Mouse (Mus musculus) heart, embryonic 16.5 days (tissue): ENCODE data around the gene Ddn. TPM values are rescaled to one million over a fixed set of nuclear protein-coding genes. Genes with fewer than 3 reads are reported as not detected.

Experiments
- ATAC-seq: fragments of 200-750 bp; cut with Nextera tagmentation; replicated peaks from 2 replicates; pipeline ENCODE4 v1.8.0; 2017; ENCODE audit warnings: moderate number of reproducible peaks; ENCODE audit not compliant: insufficient read depth, low FRiP score; ENCODE audit errors: extremely low read depth
- H3K27ac ChIP-seq: fragments of 300-500 bp; sonication (generic); 2 replicates; pipeline ENCODE4 v1.5.1; 2014; ENCODE audit warnings: mild to moderate bottlenecking, low read length, control low read depth, moderate library complexity
- H3K27me3 ChIP-seq: fragments of 300-500 bp; sonication (generic); 2 replicates; pipeline ENCODE4 v1.6.1; 2014; ENCODE audit warnings: low read length, mixed read lengths; ENCODE audit not compliant: control insufficient read depth, insufficient read depth
- H3K36me3 ChIP-seq: fragments of 300-500 bp; sonication (generic); 2 replicates; pipeline ENCODE4 v1.6.1; 2014; ENCODE audit not compliant: control insufficient read depth, insufficient read depth
- H3K4me1 ChIP-seq: fragments of 300-500 bp; sonication (generic); 2 replicates; pipeline ENCODE4 v1.6.1; 2014; ENCODE audit warnings: low read length, mixed read lengths; ENCODE audit not compliant: control insufficient read depth, insufficient read depth
- H3K4me2 ChIP-seq: fragments of 300-500 bp; sonication (generic); 2 replicates; pipeline ENCODE4 v1.6.1; 2014; ENCODE audit warnings: low read depth, mild to moderate bottlenecking, control low read depth, low read length
- H3K4me3 ChIP-seq: fragments of 300-500 bp; sonication (generic); 2 replicates; pipeline ENCODE4 v1.5.1; 2014; ENCODE audit warnings: mild to moderate bottlenecking, control low read depth, low read length
- H3K9ac ChIP-seq: fragments of 300-500 bp; sonication (generic); 2 replicates; pipeline ENCODE4 v1.6.1; 2014; ENCODE audit warnings: low read length, control low read depth
- H3K9me3 ChIP-seq: fragments of 300-500 bp; sonication (generic); replicated peaks from 2 replicates; pipeline ENCODE4 v1.6.1; 2016; ENCODE audit warnings: low read length; ENCODE audit not compliant: control insufficient read depth
- WGBS: fragments of 180-500 bp; shearing (Covaris S2); extraction: QIAGEN DNeasy Blood & Tissue Kit; methylation state at CpG from one replicate; pipeline ENCODE4 v1.1.7; 2014; 5-methylcytosine and 5-hydroxymethylcytosine counted together
- polyA plus RNA-seq: library from polyadenylated mRNA; unstranded; fragments of >200 nt; fragmentation: Nextera tagmentation; extraction: Ambion mirVana; gene quantifications from 2 replicates; pipeline ENCODE4 v1.2.1, GENCODE M21; 2015

Gene Ddn
- polyA plus RNA-seq, 1 experiment from 2014 or later: 0.32 TPM

DNA sequence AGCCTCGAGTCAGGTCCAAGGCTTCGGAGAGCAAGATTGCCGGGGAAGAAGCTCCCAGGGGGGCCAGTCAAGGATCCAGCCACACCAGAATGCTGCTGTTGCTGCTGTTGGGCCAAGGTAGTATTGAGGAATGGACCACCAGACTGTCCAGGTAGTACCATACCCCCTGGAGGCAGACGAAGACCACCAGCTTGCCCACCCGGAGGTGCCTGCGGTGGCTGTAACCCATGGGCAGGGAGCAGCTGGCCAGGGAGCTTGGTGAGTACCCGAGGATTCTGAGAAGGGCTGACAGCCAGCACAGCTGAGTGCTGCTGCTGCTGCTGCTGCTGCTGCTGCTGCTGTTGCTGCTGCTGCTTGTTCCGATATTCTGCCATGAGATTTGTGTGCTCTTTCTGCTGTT is 36.9 kb upstream of the Ddn start:
- Histone ChIP-seq H3K27me3 (no peaks in the 10 kb centered on the region), H3K9me3 (no peaks in the 10 kb centered on the region), H3K4me2 (no peak overlapping the region), H3K4me3 (no peak overlapping the region), H3K4me1 (no peaks in the 10 kb centered on the region), H3K36me3 (peaks cover 92% of the 10 kb centered on the region), H3K9ac (no peak overlapping the region), H3K27ac (no peak overlapping the region)
- no peak for ATAC-seq
- 91% methylated on average over 8 of the region's 8 CpGs for WGBS

DNA sequence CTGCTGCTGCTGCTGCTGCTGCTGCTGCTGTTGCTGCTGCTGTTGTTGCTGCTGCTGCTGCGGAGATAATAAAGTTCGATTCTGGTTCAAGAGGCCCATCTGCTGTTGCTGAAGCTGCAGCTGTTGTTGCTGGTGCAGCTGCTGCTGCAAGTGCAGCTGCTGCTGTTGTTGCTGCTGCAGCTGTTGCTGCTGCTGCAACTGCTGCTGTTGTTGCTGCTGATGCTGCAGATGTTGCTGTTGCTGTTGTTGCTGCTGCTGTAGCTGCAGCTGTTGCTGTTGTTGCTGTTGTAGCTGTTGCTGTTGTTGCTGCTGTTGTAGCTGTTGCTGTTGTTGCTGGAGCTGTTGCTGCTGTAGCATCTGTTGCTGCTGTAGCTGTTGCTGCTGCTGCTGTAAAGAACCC is 35.9 kb upstream of the Ddn start:
- Histone ChIP-seq H3K9me3 (no peaks in the 10 kb centered on the region), H3K36me3 (peaks cover 92% of the 10 kb centered on the region), H3K27ac (no peak overlapping the region), H3K4me2 (no peak overlapping the region), H3K9ac (no peak overlapping the region), H3K4me3 (no peak overlapping the region), H3K4me1 (no peaks in the 10 kb centered on the region), H3K27me3 (no peaks in the 10 kb centered on the region)
- no peak for ATAC-seq
- 86% methylated on average over 2 of the region's 2 CpGs for WGBS

DNA sequence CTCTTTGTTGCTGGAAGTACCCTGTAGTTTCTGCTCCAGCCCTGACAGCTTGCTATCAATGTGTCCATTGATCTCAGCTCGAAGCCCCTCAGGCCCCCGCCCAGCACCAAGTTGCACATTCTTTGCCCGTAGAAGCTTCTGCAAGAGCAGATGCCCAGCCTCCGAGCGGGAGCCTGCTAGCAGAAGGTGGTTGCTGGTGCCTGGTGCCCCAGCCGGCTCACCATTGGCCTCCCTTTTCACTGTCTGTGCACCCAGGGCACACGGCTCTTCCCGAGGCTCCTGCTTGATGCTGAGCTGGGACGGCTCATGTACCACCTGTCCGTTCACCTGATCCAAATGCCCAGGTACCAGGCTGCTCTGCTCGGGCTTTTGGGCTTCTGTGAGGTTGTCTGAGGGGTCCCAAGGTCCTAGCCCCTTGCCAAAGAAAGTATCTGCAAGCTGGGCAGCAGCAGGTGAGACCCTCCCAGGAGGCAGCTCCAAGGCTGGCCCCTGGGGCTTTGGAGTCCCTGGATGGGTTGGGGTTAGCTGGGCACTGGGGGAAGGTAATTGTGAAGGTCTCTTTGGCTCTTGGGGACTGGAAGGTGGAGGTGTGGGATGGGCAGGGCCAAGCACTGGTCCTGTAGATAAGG is 34.4 kb upstream of the Ddn start:
- WGBS: 89% methylated on average over 11 of the region's 11 CpGs

DNA sequence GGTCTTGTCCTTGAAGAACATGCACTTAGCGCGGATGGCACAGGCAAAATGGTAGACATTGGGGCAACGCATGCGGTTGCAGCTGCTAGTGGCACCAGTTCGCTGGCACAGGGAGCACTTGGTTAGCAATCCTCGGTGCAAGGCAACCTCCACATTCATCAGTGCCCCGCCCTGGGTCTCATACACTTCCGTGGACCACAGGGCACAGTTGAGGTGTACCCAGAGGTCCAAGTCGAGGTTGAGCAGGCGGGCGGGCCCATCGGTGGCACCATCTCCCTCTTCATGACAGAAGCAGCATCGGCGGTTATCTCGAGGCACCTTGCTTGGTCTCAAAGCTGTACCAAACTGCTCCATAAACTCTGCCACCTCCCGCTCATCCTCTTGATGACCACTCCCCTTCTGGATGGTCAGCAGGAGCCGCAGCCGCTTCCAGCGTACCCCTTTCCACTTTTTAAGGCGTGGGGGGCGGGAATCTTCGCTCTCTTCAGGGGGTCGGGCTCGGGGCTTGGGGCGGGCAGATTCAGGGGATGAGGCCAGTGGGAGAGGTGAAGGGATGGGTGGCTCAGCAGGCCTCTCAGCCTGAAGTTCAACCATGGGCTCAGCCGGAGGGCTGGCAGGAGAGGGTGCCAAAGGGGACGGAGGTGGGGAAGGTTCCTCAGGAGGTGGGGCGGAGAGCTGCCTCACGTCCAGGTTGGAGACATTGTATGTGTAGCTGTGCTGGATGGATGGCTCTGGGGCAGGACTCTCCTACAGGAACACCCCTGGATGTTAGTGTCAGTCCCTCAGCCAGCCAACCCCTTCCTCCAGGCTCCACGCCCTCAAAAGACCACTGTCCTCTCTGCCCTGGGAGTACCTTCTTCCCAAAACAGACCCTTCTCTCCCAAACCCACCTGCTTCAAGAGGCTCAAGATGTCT is 30.6 kb upstream of the Ddn start:
- no peak overlapping the region for H3K27ac ChIP-seq
- no peak for ATAC-seq
- 94% methylated on average over 30 of the region's 30 CpGs for WGBS

More for the DNA sequence above, 34.4 kb upstream of the Ddn start:
- ATAC-seq: no peak
- Histone ChIP-seq H3K4me2 (no peak overlapping the region), H3K36me3 (peaks cover 92% of the 10 kb centered on the region), H3K27me3 (no peaks in the 10 kb centered on the region), H3K9me3 (no peaks in the 10 kb centered on the region), H3K9ac (no peak overlapping the region), H3K4me1 (no peaks in the 10 kb centered on the region), H3K27ac (no peak overlapping the region), H3K4me3 (no peak overlapping the region)

DNA sequence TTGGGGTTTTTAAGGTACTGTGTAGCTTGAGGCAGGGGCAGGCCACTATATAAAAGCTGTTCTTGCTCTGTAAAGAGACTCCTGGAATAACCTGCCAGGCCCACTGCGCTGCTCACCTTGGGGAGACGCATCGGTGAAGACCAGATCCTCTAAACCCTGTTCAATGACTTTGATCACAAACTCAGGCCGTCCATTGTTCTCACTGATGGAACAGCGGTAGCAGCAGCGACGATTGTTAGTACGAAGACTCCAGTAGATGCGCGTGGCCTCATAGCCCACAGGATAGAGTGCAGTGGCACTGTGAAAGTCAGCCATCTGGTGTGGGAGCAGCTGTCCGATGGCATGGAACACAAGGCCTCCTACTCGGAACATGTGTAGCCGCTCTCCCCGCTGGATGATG is 29.9 kb upstream of the Ddn start:
- Histone ChIP-seq H3K27me3 (no peaks in the 10 kb centered on the region), H3K4me3 (no peak overlapping the region), H3K4me2 (no peak overlapping the region), H3K36me3 (peaks cover 95% of the 10 kb centered on the region), H3K27ac (no peak overlapping the region), H3K4me1 (peaks cover 2% of the 10 kb centered on the region; the same call in 1 of the 2 replicates), H3K9me3 (no peaks in the 10 kb centered on the region), H3K9ac (no peak overlapping the region)
- WGBS: 98% methylated on average over 14 of the region's 14 CpGs
- ATAC-seq: no peak

More for the DNA sequence above, 30.6 kb upstream of the Ddn start:
- H3K4me2 ChIP-seq: no peak overlapping the region
- no peak overlapping the region for H3K9ac ChIP-seq
- H3K9me3 ChIP-seq: no peaks in the 10 kb centered on the region
- no peaks in the 10 kb centered on the region for H3K27me3 ChIP-seq
- H3K4me3 ChIP-seq: no peak overlapping the region
- peaks cover 95% of the 10 kb centered on the region for H3K36me3 ChIP-seq
- H3K4me1 ChIP-seq: peaks cover 2% of the 10 kb centered on the region; the same call in 1 of the 2 replicates

DNA sequence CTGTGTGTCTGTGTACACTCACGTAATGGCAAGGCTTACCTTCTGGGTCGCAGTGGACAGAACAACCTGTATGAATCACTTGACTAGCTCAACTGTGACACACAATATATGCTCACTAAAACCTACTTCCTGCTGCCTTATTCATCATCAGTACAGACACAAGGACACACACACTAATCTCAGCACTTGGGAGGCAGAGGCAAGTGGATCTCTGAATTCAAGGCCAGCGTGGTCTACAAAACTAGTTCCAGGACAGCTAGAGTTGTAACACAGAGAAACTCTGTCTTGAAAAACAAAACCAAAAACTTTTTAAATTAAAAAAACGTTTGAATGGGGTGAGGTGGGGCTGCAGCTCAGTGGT is 28.4 kb upstream of the Ddn start:
- H3K9me3 ChIP-seq: no peaks in the 10 kb centered on the region
- H3K4me3 ChIP-seq: no peak overlapping the region
- no peak overlapping the region for H3K9ac ChIP-seq
- peaks cover 93% of the 10 kb centered on the region for H3K36me3 ChIP-seq
- H3K4me1 ChIP-seq: peaks cover 4% of the 10 kb centered on the region; the same call in 1 of the 2 replicates
- no peaks in the 10 kb centered on the region for H3K27me3 ChIP-seq
- 76% methylated on average over 4 of the region's 4 CpGs for WGBS
- H3K4me2 ChIP-seq: no peak overlapping the region
- ATAC-seq: no peak
- H3K27ac ChIP-seq: no peak overlapping the region

DNA sequence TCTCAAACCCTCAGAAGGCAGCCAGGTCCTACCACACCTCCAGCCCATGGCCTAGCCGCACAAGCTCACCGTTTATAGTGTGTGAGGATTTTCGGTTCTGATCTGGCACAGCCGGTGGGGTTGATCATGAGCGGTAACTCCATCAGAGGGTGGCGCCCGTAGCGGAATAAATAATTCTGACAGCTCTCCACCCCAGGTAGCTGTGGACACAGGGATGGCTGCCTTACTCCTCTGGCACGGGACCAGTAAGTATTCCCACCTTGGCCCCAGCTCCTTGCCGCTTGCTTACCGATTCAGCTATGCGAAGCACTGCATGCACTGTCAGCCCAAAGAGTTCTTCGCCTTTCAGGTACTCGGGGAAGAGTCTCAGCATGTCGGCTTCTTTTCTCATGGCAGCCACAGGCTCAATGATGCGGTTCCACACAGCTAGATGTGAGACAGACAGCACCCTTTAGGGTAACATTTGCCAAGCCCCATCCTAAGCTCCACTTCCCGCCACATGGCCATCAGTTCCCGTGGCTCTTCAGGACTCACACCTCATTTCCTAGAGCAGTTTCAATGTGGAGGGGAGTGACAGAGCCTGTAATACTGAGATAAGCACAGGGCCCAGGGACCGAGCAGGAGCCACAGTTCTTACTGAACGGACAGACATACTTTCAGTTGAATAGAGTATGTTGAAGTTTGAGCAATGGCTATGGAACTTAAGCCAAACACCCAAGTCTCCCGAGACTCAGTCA is 27.9 kb upstream of the Ddn start:
- 90% methylated on average over 21 of the region's 21 CpGs for WGBS
- ATAC-seq: no peak
- Histone ChIP-seq H3K4me1 (peaks cover 7% of the 10 kb centered on the region), H3K9ac (no peak overlapping the region), H3K9me3 (no peaks in the 10 kb centered on the region), H3K4me2 (no peak overlapping the region), H3K27me3 (no peaks in the 10 kb centered on the region), H3K27ac (no peak overlapping the region), H3K4me3 (no peak overlapping the region), H3K36me3 (peaks cover 89% of the 10 kb centered on the region)

DNA sequence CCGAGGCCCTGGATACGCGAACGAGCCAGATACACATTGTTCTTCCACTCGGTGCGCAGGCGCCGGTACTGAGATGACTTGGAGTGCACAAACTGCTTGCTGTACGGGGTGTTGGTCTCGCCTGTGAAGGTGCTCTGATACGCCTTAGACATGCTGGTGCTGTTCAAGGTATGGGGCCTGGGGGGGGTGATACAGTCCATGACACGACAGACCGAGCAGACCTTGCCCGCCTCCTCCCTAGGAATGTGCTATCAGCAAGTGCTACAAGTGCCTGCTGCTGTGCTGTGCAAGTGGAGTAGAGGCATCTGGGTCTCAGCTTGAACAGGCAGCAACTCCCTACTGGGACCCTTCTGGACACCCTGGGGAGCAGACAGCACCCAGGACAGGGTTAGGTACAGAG is 26.0 kb upstream of the Ddn start:
- 69% methylated on average over 14 of the region's 14 CpGs for WGBS
- no peak for ATAC-seq
- Histone ChIP-seq H3K27ac (no peak overlapping the region; the same call in 1 of the 2 replicates), H3K36me3 (peaks cover 70% of the 10 kb centered on the region), H3K4me1 (peaks cover 13% of the 10 kb centered on the region), H3K4me2 (no peak overlapping the region), H3K9ac (no peak overlapping the region), H3K4me3 (no peak overlapping the region), H3K9me3 (no peaks in the 10 kb centered on the region), H3K27me3 (no peaks in the 10 kb centered on the region)

DNA sequence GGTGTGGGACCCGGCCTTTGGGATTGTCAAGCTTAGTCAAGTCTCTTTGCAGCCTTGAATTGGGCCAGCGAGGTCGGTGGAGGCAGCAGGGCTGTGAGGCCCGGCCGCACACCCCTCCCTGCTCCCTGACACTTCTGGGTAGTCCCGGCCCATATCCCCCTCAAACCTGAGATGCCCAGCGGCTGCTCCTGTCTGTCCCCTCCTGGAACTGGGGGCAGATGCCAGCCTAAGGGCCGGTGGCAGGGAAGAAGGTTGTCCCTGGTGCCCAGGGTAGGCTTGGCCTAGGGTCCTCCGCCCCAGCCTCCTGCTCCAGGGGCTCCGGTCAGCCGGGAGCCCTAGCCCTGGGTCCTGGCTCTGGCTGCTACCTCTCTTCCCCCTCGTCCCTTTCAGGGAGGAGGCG is 24.8 kb upstream of the Ddn start:
- peaks cover 58% of the 10 kb centered on the region for H3K36me3 ChIP-seq
- no peak for ATAC-seq

More for the DNA sequence above, 24.8 kb upstream of the Ddn start:
- WGBS: 81% methylated on average over 13 of the region's 13 CpGs
- peaks cover 23% of the 10 kb centered on the region for H3K4me1 ChIP-seq
- H3K27me3 ChIP-seq: no peaks in the 10 kb centered on the region
- H3K27ac ChIP-seq: no peak overlapping the region
- no peak overlapping the region for H3K9ac ChIP-seq
- H3K9me3 ChIP-seq: no peaks in the 10 kb centered on the region
- no peak overlapping the region for H3K4me3 ChIP-seq
- H3K4me2 ChIP-seq: no peak overlapping the region
